Mouse (Mus musculus): Measurements from ENCODE around the gene Odf3l2.

Gene Odf3l2

GRCm38 (mm10) chr10:79670071-79670888 is 24.7 kb upstream of the Odf3l2 start:
- no peak for DNase-seq

GRCm38 (mm10) chr10:79669576-79670057 is 24.1 kb upstream of the Odf3l2 start:
- peak; percentile 81 for DNase-seq

- DNase-seq, result peak; percentile 88
Observed at GRCm38 (mm10) chr10:79668771-79669575, 23.4 kb upstream of the Odf3l2 start, which contains the start of gene Tpgs1. Gene Tpgs1 (plus strand): TSS chr10:79669369.

- DNase-seq, result no peak
Observed at GRCm38 (mm10) chr10:79668076-79668475, 22.5 kb upstream of the Odf3l2 start.

- DNase-seq, result no peak
Observed at GRCm38 (mm10) chr10:79666493-79666892, 21.0 kb upstream of the Odf3l2 start.

- DNase-seq, result no peak
Observed at GRCm38 (mm10) chr10:79665051-79665450, 19.5 kb upstream of the Odf3l2 start.

GRCm38 (mm10) chr10:79664131-79664665 is 18.7 kb upstream of the Odf3l2 start, which contains the start of gene Madcam1:
Gene Madcam1 (plus strand): TSS chr10:79664559.
- peak; percentile 77 for DNase-seq

GRCm38 (mm10) chr10:79661861-79662260 is 16.3 kb upstream of the Odf3l2 start:
- no peak for DNase-seq

- no peak for DNase-seq
Observed at GRCm38 (mm10) chr10:79660298-79660697, 14.8 kb upstream of the Odf3l2 start.

- DNase-seq, result peak; percentile 45
Observed at GRCm38 (mm10) chr10:79658829-79659228, 13.3 kb upstream of the Odf3l2 start.

- DNase-seq, result no peak
Observed at GRCm38 (mm10) chr10:79654946-79655395, 9.4 kb upstream of the Odf3l2 start.

- no peak for DNase-seq
Observed at GRCm38 (mm10) chr10:79652789-79653188, 7.3 kb upstream of the Odf3l2 start.

GRCm38 (mm10) chr10:79649070-79649751 is 3.7 kb upstream of the Odf3l2 start:
- DNase-seq, result peak; percentile 52

- no peak for DNase-seq
Observed at GRCm38 (mm10) chr10:79638486-79639204, 6.9 kb downstream of the Odf3l2 start.

- no peak for DNase-seq
Observed at GRCm38 (mm10) chr10:79637128-79638110, 8.1 kb downstream of the Odf3l2 start, which contains the start of gene Shc2. Gene Shc2 (minus strand): TSS chr10:79637918.

- DNase-seq, result no peak
Observed at GRCm38 (mm10) chr10:79636287-79636686, 9.3 kb downstream of the Odf3l2 start.

GRCm38 (mm10) chr10:79633006-79633777 is 12.3 kb downstream of the Odf3l2 start:
- no peak for DNase-seq

- no peak for DNase-seq
Observed at GRCm38 (mm10) chr10:79631432-79631831, 14.1 kb downstream of the Odf3l2 start.

- no peak for DNase-seq
Observed at GRCm38 (mm10) chr10:79628377-79628776, 17.2 kb downstream of the Odf3l2 start.

GRCm38 (mm10) chr10:79626156-79626555 is 19.4 kb downstream of the Odf3l2 start:
- no peak for DNase-seq

Measured in thymus, postnatal 25 days (tissue).